Mouse (Mus musculus): Measurements from ENCODE around the gene Wnk4. TPM values are rescaled to one million over a fixed set of nuclear protein-coding genes. Genes with fewer than 3 reads are reported as not detected.
A peak's percentile ranks its signal among the peaks of the same experiment; 100 is the strongest.

Wnk4 gene
- polyA plus RNA-seq, 1 experiment, result 0.49 TPM

- TF ChIP-seq MAX (IDR thresholded peaks at IDR 0.05), result no peak
- no peak for TF ChIP-seq MYOD1 (IDR thresholded peaks at IDR 0.05; ENCODE audit: control insufficient read depth, insufficient read length, low read depth)
- TF ChIP-seq USF1 (IDR thresholded peaks at IDR 0.05; ENCODE audit: low read depth), result no peak
- no peak for TF ChIP-seq CTCF (IDR thresholded peaks at IDR 0.05; ENCODE audit: control insufficient read depth, insufficient read depth, insufficient read length)
- TF ChIP-seq MYOG (IDR thresholded peaks at IDR 0.05; ENCODE audit: control insufficient read depth, extremely low read depth, insufficient read length), result no peak
- TF ChIP-seq CEBPB (IDR thresholded peaks at IDR 0.05; ENCODE audit: low read depth), result no peak
- no peak for TF ChIP-seq FOSL1 (IDR thresholded peaks at IDR 0.05; ENCODE audit: insufficient read depth, low read length, poor library complexity, severe bottlenecking)
- Histone ChIP-seq H3K36me3 (ENCODE audit: control insufficient read depth, insufficient read depth) (peaks cover 74% of the 10 kb centered on the region), H3K79me2 (ENCODE audit: control insufficient read depth, insufficient read depth) (peaks cover 55% of the 10 kb centered on the region)
Observed at GRCm38 (mm10) chr11:101295191-101295590, 34.8 kb downstream of the Wnk4 start.

GRCm38 (mm10) chr11:101300881-101301280 is 40.5 kb downstream of the Wnk4 start:
- H3K4me3 ChIP-seq (ENCODE audit: insufficient read depth, poor library complexity, severe bottlenecking), result peak overlapping the region; percentile 81
- peaks cover 41% of the 10 kb centered on the region for H3K79me3 ChIP-seq (ENCODE audit: low read depth)
- no peak for TF ChIP-seq MYOG (IDR thresholded peaks at IDR 0.05; ENCODE audit: control insufficient read depth, extremely low read depth, insufficient read length)
- TF ChIP-seq CEBPB (IDR thresholded peaks at IDR 0.05; ENCODE audit: low read depth), result no peak
- no peak for TF ChIP-seq MAX (IDR thresholded peaks at IDR 0.05)
- TF ChIP-seq MYOD1 (IDR thresholded peaks at IDR 0.05; ENCODE audit: control insufficient read depth, insufficient read length, low read depth), result no peak
- TF ChIP-seq CTCF (IDR thresholded peaks at IDR 0.05; ENCODE audit: control insufficient read depth, insufficient read depth, insufficient read length), result no peak
- no peak for TF ChIP-seq FOSL1 (IDR thresholded peaks at IDR 0.05; ENCODE audit: insufficient read depth, low read length, poor library complexity, severe bottlenecking)
- no peak for TF ChIP-seq USF1 (IDR thresholded peaks at IDR 0.05; ENCODE audit: low read depth)
- H3ac ChIP-seq (ENCODE audit: control insufficient read depth, insufficient read length, low read depth), result peak overlapping the region; percentile 31
- H3K79me2 ChIP-seq (ENCODE audit: control insufficient read depth, insufficient read depth), result peaks cover 61% of the 10 kb centered on the region
- H3K27me3 ChIP-seq (ENCODE audit: control insufficient read depth, insufficient read depth, insufficient read length), result no peaks in the 10 kb centered on the region
- H3K36me3 ChIP-seq (ENCODE audit: control insufficient read depth, insufficient read depth), result peaks cover 27% of the 10 kb centered on the region

More at GRCm38 (mm10) chr11:101295191-101295590, 34.8 kb downstream of the Wnk4 start:
- Histone ChIP-seq H3K4me3 (ENCODE audit: insufficient read depth, poor library complexity, severe bottlenecking) (no peak overlapping the region), H3K79me3 (ENCODE audit: low read depth) (peaks cover 26% of the 10 kb centered on the region), H3ac (ENCODE audit: control insufficient read depth, insufficient read length, low read depth) (no peak overlapping the region), H3K27me3 (ENCODE audit: control insufficient read depth, insufficient read depth, insufficient read length) (no peaks in the 10 kb centered on the region)

- Histone ChIP-seq H3K36me3 (ENCODE audit: control insufficient read depth, insufficient read depth) (peaks cover 22% of the 10 kb centered on the region), H3K79me2 (ENCODE audit: control insufficient read depth, insufficient read depth) (peaks cover 55% of the 10 kb centered on the region), H3K27me3 (ENCODE audit: control insufficient read depth, insufficient read depth, insufficient read length) (no peaks in the 10 kb centered on the region), H3K4me3 (ENCODE audit: insufficient read depth, poor library complexity, severe bottlenecking) (peak overlapping the region; percentile 81), H3K79me3 (ENCODE audit: low read depth) (peaks cover 41% of the 10 kb centered on the region), H3ac (ENCODE audit: control insufficient read depth, insufficient read length, low read depth) (peak overlapping the region; percentile 66)
- TF ChIP-seq MAX (IDR thresholded peaks at IDR 0.05) (no peak), CEBPB (IDR thresholded peaks at IDR 0.05; ENCODE audit: low read depth) (no peak), USF1 (IDR thresholded peaks at IDR 0.05; ENCODE audit: low read depth) (no peak)
Observed at GRCm38 (mm10) chr11:101301299-101302003, 41.1 kb downstream of the Wnk4 start.

- TF ChIP-seq CTCF (IDR thresholded peaks at IDR 0.05; ENCODE audit: control insufficient read depth, insufficient read depth, insufficient read length) (peak; percentile 96), FOSL1 (IDR thresholded peaks at IDR 0.05; ENCODE audit: insufficient read depth, low read length, poor library complexity, severe bottlenecking) (no peak), MYOD1 (IDR thresholded peaks at IDR 0.05; ENCODE audit: control insufficient read depth, insufficient read length, low read depth) (peak; percentile 8), MAX (IDR thresholded peaks at IDR 0.05) (peak; percentile 59), CEBPB (IDR thresholded peaks at IDR 0.05; ENCODE audit: low read depth) (peak; percentile 78)
- Histone ChIP-seq H3K4me3 (ENCODE audit: insufficient read depth, poor library complexity, severe bottlenecking) (peak within 1 kb of the TSS; percentile 81), H3K79me3 (ENCODE audit: low read depth) (peaks cover 41% of the 10 kb centered on the region), H3ac (ENCODE audit: control insufficient read depth, insufficient read length, low read depth) (peak within 1 kb of the TSS; percentile 66), H3K36me3 (ENCODE audit: control insufficient read depth, insufficient read depth) (peaks cover 15% of the 10 kb centered on the region), H3K79me2 (ENCODE audit: control insufficient read depth, insufficient read depth) (peaks cover 48% of the 10 kb centered on the region), H3K27me3 (ENCODE audit: control insufficient read depth, insufficient read depth, insufficient read length) (no peaks in the 10 kb centered on the region)
Observed at GRCm38 (mm10) chr11:101302004-101302798, 41.8 kb downstream of the Wnk4 start, which contains the start of gene Becn1. Gene Becn1, minus strand, starts transcription at chr11:101302286.

- Histone ChIP-seq H3ac (ENCODE audit: control insufficient read depth, insufficient read length, low read depth) (no peak overlapping the region), H3K4me3 (ENCODE audit: insufficient read depth, poor library complexity, severe bottlenecking) (no peak overlapping the region), H3K79me3 (ENCODE audit: low read depth) (no peaks in the 10 kb centered on the region), H3K79me2 (ENCODE audit: control insufficient read depth, insufficient read depth) (no peaks in the 10 kb centered on the region), H3K36me3 (ENCODE audit: control insufficient read depth, insufficient read depth) (no peaks in the 10 kb centered on the region), H3K27me3 (ENCODE audit: control insufficient read depth, insufficient read depth, insufficient read length) (peaks cover 4% of the 10 kb centered on the region)
- TF ChIP-seq MYOG (IDR thresholded peaks at IDR 0.05; ENCODE audit: control insufficient read depth, extremely low read depth, insufficient read length) (no peak), MYOD1 (IDR thresholded peaks at IDR 0.05; ENCODE audit: control insufficient read depth, insufficient read length, low read depth) (no peak), CEBPB (IDR thresholded peaks at IDR 0.05; ENCODE audit: low read depth) (no peak), USF1 (IDR thresholded peaks at IDR 0.05; ENCODE audit: low read depth) (no peak), FOSL1 (IDR thresholded peaks at IDR 0.05; ENCODE audit: insufficient read depth, low read length, poor library complexity, severe bottlenecking) (no peak), CTCF (IDR thresholded peaks at IDR 0.05; ENCODE audit: control insufficient read depth, insufficient read depth, insufficient read length) (no peak), MAX (IDR thresholded peaks at IDR 0.05) (no peak)
Observed at GRCm38 (mm10) chr11:101307744-101308143, 47.4 kb downstream of the Wnk4 start.
